Mouse (Mus musculus): ENCODE measurements around the gene Ctnnb1. TPM values are rescaled to one million over a fixed set of nuclear protein-coding genes. Genes with fewer than 3 reads are reported as not detected.

Gene Ctnnb1
- total and polyA plus RNA-seq, 3 experiments, result 197 to 383 (median 290) TPM

DNA sequence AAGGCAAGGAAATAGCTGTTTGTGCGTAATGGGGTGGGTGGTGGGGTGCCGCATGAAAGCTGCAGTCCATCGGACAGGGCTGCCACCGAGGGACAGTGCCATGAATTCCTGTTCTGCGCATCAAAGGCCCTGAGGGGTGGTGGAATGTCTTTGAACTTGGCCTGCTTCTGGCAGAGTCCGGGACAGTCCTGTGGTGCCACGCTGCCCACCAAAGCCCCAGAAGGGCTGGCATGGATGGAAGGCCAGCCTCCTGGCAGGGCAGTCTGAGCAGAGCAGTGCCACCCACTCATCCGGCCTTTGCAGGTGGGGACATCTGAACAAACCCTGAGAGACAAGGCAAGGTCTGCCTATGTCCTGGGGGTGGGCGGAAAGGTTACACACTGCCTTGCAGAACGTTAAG is 36.0 kb downstream of the Ctnnb1 start:
- TF ChIP-seq JUND (conservative IDR thresholded peaks at IDR 0.05; ENCODE audit: low read depth, low read length), result no peak
- TF ChIP-seq POLR2A (IDR thresholded peaks at IDR 0.05; ENCODE audit: low read depth, low read length), result no peak
- TF ChIP-seq E2F4 (IDR thresholded peaks at IDR 0.05; ENCODE audit: insufficient replicate concordance, low read depth, low read length), result no peak
- TF ChIP-seq ZNF384 (IDR thresholded peaks at IDR 0.05; ENCODE audit: low read depth, low read length), result no peak
- no peak for TF ChIP-seq JUN (IDR thresholded peaks at IDR 0.05; ENCODE audit: insufficient read depth, low read depth, low read length)
- no peak for TF ChIP-seq UBTF (IDR thresholded peaks at IDR 0.05; ENCODE audit: low read depth, low read length)
- no peak for TF ChIP-seq NELFE (IDR thresholded peaks at IDR 0.05; ENCODE audit: low read depth, low read length)
- no peak for TF ChIP-seq TCF12 (IDR thresholded peaks at IDR 0.05; ENCODE audit: low read depth, low read length)
- no peak for TF ChIP-seq USF1 (IDR thresholded peaks at IDR 0.05; ENCODE audit: low read depth, low read length)
- TF ChIP-seq MYC (IDR thresholded peaks at IDR 0.05; ENCODE audit: low read depth, low read length), result no peak
- TF ChIP-seq POLR2AphosphoS2 (IDR thresholded peaks at IDR 0.05; ENCODE audit: low read depth, low read length), result no peak
- no peak for TF ChIP-seq ETS1 (conservative IDR thresholded peaks at IDR 0.05; ENCODE audit: low read depth, low read length)
- TF ChIP-seq MEF2A (IDR thresholded peaks at IDR 0.05; ENCODE audit: borderline replicate concordance, low read depth, low read length), result no peak
- no peak for TF ChIP-seq ELF1 (IDR thresholded peaks at IDR 0.05; ENCODE audit: low read depth, low read length)
- no peak for TF ChIP-seq MAZ (IDR thresholded peaks at IDR 0.05; ENCODE audit: low read depth, low read length)
- no peaks in the 10 kb centered on the region for H3K79me2 ChIP-seq (replicated peaks; ENCODE audit: control insufficient read depth, extremely low read depth, insufficient read depth, poor library complexity, severe bottlenecking)
- DNase-seq (ENCODE audit: extremely low read depth), result no peak
- no peak overlapping the region for H3K4me3 ChIP-seq (replicated peaks in 1 of 3; ENCODE audit: low read depth in 2 of 3, low read length in 2 of 3, poor library complexity in 1 of 3)
- H3K4me1 ChIP-seq (ENCODE audit: control insufficient read depth in 1 of 2, insufficient read depth in 2 of 2), result peaks cover 11 to 31% of the 10 kb centered on the region in 2 experiments
- dilution Hi-C loops (cut with MboI; ENCODE audit: extremely low pct_ligation_motif_present, extremely low pct_unique_long_range_greater_than_20kb, low sequenced_read_pairs) (no loop called here), in situ Hi-C loops (cut with MboI; ENCODE audit: low pct_ligation_motif_present, low pct_unique_long_range_greater_than_20kb, low sequenced_read_pairs) (no loop called here)
- no peak overlapping the region for H3K9ac ChIP-seq (ENCODE audit: insufficient read depth, low read depth)
- H3K4me2 ChIP-seq (ENCODE audit: insufficient read depth, low read depth, poor library complexity, severe bottlenecking), result no peak overlapping the region
- no peak overlapping the region for H3K27ac ChIP-seq (ENCODE audit: insufficient read depth, low read depth)
- no peaks in the 10 kb centered on the region for H3K9me3 ChIP-seq (replicated peaks; ENCODE audit: low read length)
- peaks cover 75 to 94% of the 10 kb centered on the region in 2 experiments for H3K36me3 ChIP-seq (replicated peaks in 1 of 2; ENCODE audit: control insufficient read depth in 1 of 2, insufficient read depth in 1 of 2, low read length in 1 of 2)
- no peaks in the 10 kb centered on the region for H3K27me3 ChIP-seq (replicated peaks)

DNA sequence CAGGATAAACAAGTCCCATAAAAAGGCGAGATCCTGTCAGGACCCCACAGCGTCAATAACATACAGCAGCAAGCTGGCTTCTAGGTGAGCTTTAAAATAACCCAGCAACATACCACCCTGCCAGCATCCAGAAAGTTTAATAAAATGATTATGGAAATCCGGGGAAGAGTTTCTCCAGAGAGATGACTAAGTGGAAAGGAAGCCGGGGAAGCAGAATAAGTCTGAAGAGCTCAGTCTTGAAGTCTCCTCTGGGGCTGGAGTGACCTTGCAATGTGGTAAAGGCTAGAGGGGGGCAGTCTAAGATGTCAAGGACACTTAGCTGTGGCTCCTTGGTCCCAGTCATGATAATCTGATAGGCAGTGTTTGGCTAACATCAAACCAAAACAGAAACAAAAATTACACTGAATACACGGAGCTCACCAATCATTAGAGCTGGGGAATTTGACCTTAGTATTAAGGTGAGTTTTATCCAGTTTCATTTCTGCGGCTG is 44.1 kb downstream of the Ctnnb1 start:
- no peaks in the 10 kb centered on the region for H3K9me3 ChIP-seq (replicated peaks; ENCODE audit: low read length)
- dilution Hi-C loops (cut with MboI; ENCODE audit: extremely low pct_ligation_motif_present, extremely low pct_unique_long_range_greater_than_20kb, low sequenced_read_pairs), result no loop called here
- DNase-seq (ENCODE audit: extremely low read depth), result no peak

More for the DNA sequence above, 44.1 kb downstream of the Ctnnb1 start:
- H3K36me3 ChIP-seq (replicated peaks in 1 of 2; ENCODE audit: control insufficient read depth in 1 of 2, insufficient read depth in 1 of 2, low read length in 1 of 2), result peaks cover 7 to 16% of the 10 kb centered on the region in 2 experiments
- H3K4me1 ChIP-seq (ENCODE audit: control insufficient read depth in 1 of 2, insufficient read depth in 2 of 2), result peaks cover 4 to 10% of the 10 kb centered on the region in 2 experiments; a peak in 3 of 4 replicates
- no peaks in the 10 kb centered on the region for H3K79me2 ChIP-seq (replicated peaks; ENCODE audit: control insufficient read depth, extremely low read depth, insufficient read depth, poor library complexity, severe bottlenecking)
- H3K27ac ChIP-seq (ENCODE audit: insufficient read depth, low read depth), result no peak overlapping the region
- H3K9ac ChIP-seq (ENCODE audit: insufficient read depth, low read depth), result no peak overlapping the region
- TF ChIP-seq MYC (IDR thresholded peaks at IDR 0.05; ENCODE audit: low read depth, low read length) (no peak), MAFK (IDR thresholded peaks at IDR 0.05; ENCODE audit: insufficient replicate concordance, low read length) (no peak), RCOR1 (conservative IDR thresholded peaks at IDR 0.05; ENCODE audit: low read depth, low read length) (no peak), PAX5 (IDR thresholded peaks at IDR 0.05; ENCODE audit: low read length) (no peak), ETS1 (conservative IDR thresholded peaks at IDR 0.05; ENCODE audit: low read depth, low read length) (no peak), ELF1 (IDR thresholded peaks at IDR 0.05; ENCODE audit: low read depth, low read length) (no peak), BHLHE40 (IDR thresholded peaks at IDR 0.05; ENCODE audit: low read depth, low read length) (no peak), E2F4 (IDR thresholded peaks at IDR 0.05; ENCODE audit: insufficient replicate concordance, low read depth, low read length) (no peak), ZC3H11A (IDR thresholded peaks at IDR 0.05; ENCODE audit: low read depth, low read length) (no peak), ZNF384 (IDR thresholded peaks at IDR 0.05; ENCODE audit: low read depth, low read length) (no peak), POLR2AphosphoS2 (IDR thresholded peaks at IDR 0.05; ENCODE audit: low read depth, low read length) (no peak), SMC3 (IDR thresholded peaks at IDR 0.05; ENCODE audit: low read depth, low read length) (no peak), USF1 (IDR thresholded peaks at IDR 0.05; ENCODE audit: low read depth, low read length) (no peak), EP300 (IDR thresholded peaks at IDR 0.05; ENCODE audit: low read length) (no peak), NELFE (IDR thresholded peaks at IDR 0.05; ENCODE audit: low read depth, low read length) (no peak), TBP (conservative IDR thresholded peaks at IDR 0.05; ENCODE audit: low read depth, low read length) (no peak), USF2 (conservative IDR thresholded peaks at IDR 0.05; ENCODE audit: low read depth, low read length) (no peak), MXI1 (IDR thresholded peaks at IDR 0.05; ENCODE audit: low read depth, low read length) (no peak), GABPA (IDR thresholded peaks at IDR 0.05; ENCODE audit: insufficient replicate concordance, low read depth, low read length) (no peak), ZKSCAN1 (IDR thresholded peaks at IDR 0.05; ENCODE audit: borderline replicate concordance, low read depth, low read length) (no peak)
- H3K4me3 ChIP-seq (replicated peaks in 1 of 3; ENCODE audit: low read depth in 2 of 3, low read length in 2 of 3, poor library complexity in 1 of 3), result no peak overlapping the region
- in situ Hi-C loops (cut with MboI; ENCODE audit: low pct_ligation_motif_present, low pct_unique_long_range_greater_than_20kb, low sequenced_read_pairs), result no loop called here
- H3K27me3 ChIP-seq (replicated peaks), result no peaks in the 10 kb centered on the region
- no peak overlapping the region for H3K4me2 ChIP-seq (ENCODE audit: insufficient read depth, low read depth, poor library complexity, severe bottlenecking)
